1 mouse cellular context compared by ENCODE assay signal in genomic region chr19:36062801-36063529, GRCm38 (mm10).
TF ChIP-seq lines count a peak whose summit lies in the region.

No protein-coding gene starts in this region.

TF ChIP-seq in MEL, 35 proteins besides CTCF, POLR2A, EP300 and RAD21:
- TF ChIP-seq SMC3 (IDR thresholded peaks at IDR 0.05; ENCODE audit: low read depth, low read length), result peak; percentile 18; the same call in 1 of the 2 replicates
- no peak for TF ChIP-seq POLR2AphosphoS2 (IDR thresholded peaks at IDR 0.05; ENCODE audit: low read length)
